Comparison of ENCODE assay signal across 8 mouse cellular contexts in the genomic region with DNA sequence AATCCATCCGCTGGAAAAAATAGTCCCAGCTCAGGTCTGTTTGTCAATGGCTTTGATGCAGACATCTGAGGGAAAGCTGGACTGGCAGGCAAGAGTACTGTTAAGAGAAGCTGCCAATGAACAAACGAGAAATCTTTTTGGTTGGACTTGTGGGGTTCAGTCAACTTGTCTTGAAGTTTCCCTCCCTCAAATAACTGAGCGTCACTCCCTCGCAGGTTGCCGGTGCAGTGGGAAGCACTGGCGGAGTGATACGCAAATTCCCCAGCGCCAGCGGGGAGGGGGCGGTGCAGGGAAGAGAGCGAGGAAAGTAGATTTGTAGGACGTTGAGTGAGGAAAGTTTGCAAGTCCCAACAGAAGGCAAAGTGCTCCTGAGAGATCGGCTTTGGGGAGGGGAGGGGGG. TPM values are rescaled to one million over a fixed set of nuclear protein-coding genes. Genes with fewer than 3 reads are reported as not detected.
DNase-seq lines count a peak whose midpoint lies in the region; ATAC-seq and TF ChIP-seq lines count a peak whose summit lies in the region.

Gene Col4a5 (plus strand): TSS at position 276 of the 400 bp plus-strand sequence.

- DNase-seq in R1 (ENCODE audit: low read depth, low spot score) = peak; percentile 86
- DNase-seq in cerebellum, adult 8-10 months = peak; percentile 9
- DNase-seq in forelimb bud, embryonic 11.5 days (ENCODE audit: low read depth, low spot score) = peak; percentile 82
- DNase-seq in heart, postnatal 36 days = peak; percentile 48 to 59
- peak; percentile 5 to 9 for DNase-seq in layer of hippocampus, adult 2 months (ENCODE audit: low spot score in 2 of 2)
- peak; percentile 70 for DNase-seq in ovary, adult 18-20 months (ENCODE audit: low spot score)
- DNase-seq in yolk sac, embryonic 10.5 days (ENCODE audit: low spot score) = peak; percentile 71

- peak within 1 kb of the TSS; percentile 57 for H3K4me2 ChIP-seq in lung, embryonic 15.5 days

- peak; percentile 76; the same call in 1 of the 2 replicates for ATAC-seq in lung, embryonic 15.5 days (ENCODE audit: borderline replicate concordance, extremely low read depth, low FRiP score, low TSS enrichment)

- H3K9ac ChIP-seq in lung, embryonic 15.5 days = peak within 1 kb of the TSS; percentile 47

- 17% methylated on average over 13 of the region's 13 CpGs for WGBS in lung, embryonic 15.5 days

- no peaks in the 10 kb centered on the region for H3K36me3 ChIP-seq in lung, embryonic 15.5 days

- no peak within 1 kb of the TSS for H3K27ac ChIP-seq in layer of hippocampus, adult 2 months
- H3K27ac ChIP-seq in lung, embryonic 15.5 days = peak within 1 kb of the TSS; percentile 66

- peaks cover 14% of the 10 kb centered on the region for H3K27me3 ChIP-seq in lung, embryonic 15.5 days

- no peaks in the 10 kb centered on the region for H3K9me3 ChIP-seq in lung, embryonic 15.5 days

- intact Hi-C loops in heart, postnatal 36 days (cut with DNase I) = loop anchor here (10.0 kb wide), 1 partner anchor 170 kb away; no protein-coding TSS in a partner anchor

- no peaks in the 10 kb centered on the region for H3K4me1 ChIP-seq in lung, embryonic 15.5 days

- peak within 1 kb of the TSS; percentile 50 for H3K4me3 ChIP-seq in layer of hippocampus, adult 2 months
- H3K4me3 ChIP-seq in lung, embryonic 15.5 days = peak within 1 kb of the TSS; percentile 49

- TF ChIP-seq CTCF in layer of hippocampus, adult 2 months (conservative IDR thresholded peaks at IDR 0.05) = no peak

RNA-seq across cellular contexts. Expression of gene Col4a5, which starts in this region (rescaled TPM):
- 10 to 100 TPM; 40.7 TPM for total RNA-seq in heart, postnatal 36 days (2021)
- 1 to 10 TPM; 2.6 to 3.0 TPM for total RNA-seq in layer of hippocampus, adult 2 months (2021)
- 27.9 and 30.4 TPM in 2 replicates for polyA plus RNA-seq in lung, embryonic 15.5 days (2015; fragmentation: Nextera tagmentation; extraction: Ambion mirVana)

Comparison
In these comparisons a context has a peak if more than half of its experiments do, and no peak if none do; other contexts are left out.
1. RNA of gene Col4a5 (total RNA-seq): 40.7 TPM in heart, postnatal 36 days; 2.6 to 3.0 TPM in layer of hippocampus, adult 2 months; every median in the first group is over 10 times any median in the second.
2. DNase-seq: peak in every context shown above with its lines; median percentile 86 in R1; 82 in forelimb bud, embryonic 11.5 days; 71 in yolk sac, embryonic 10.5 days; 70 in ovary, adult 18-20 months; 54 in heart, postnatal 36 days; 9 in cerebellum, adult 8-10 months; 7 in layer of hippocampus, adult 2 months.